Mouse (Mus musculus) right cerebral cortex, postnatal 36 days (tissue): ENCODE measurements around the gene Gtpbp1.
"Not testable (repeated sequence)": the region's sequence is repeated elsewhere in the genome, so short reads cannot be mapped to it uniquely, and the experiment has no call there.

Source experiments
- DNase-seq, 2 experiments: peaks; one replicate each; pipeline ENCODE4 v3.0.0; 2022; ENCODE audit warnings: low spot score in 2 of 2, mixed read lengths in 1 of 2

Gene Gtpbp1

DNA sequence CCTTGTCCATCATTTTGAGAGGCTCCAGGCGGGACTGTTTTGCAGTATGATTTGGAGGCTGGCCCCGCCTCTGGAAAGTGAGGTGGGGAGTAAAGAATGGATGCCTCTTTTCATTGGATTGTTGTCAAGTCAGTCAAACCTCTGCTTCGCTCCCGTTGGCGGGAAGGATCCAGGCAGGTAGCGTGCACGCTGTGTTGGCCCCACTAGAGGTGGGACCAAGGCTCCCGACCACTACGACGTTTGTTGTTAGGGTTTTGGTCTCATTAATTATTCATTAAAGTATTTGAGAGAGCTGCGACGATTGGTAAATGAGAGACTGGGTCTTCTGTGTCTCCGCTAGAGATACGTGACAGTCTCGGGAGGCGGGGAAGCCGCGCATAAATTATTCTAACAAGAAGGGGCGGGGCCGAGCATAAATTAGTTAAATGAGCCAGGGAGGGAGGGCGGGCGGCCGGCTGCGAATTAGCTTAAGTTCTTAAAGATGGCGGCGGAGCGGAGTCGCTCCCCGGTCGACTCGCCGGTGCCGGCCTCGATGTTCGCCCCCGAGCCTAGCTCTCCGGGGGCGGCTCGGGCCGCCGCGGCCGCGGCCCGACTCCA lies at the start of gene Gtpbp1:
Gtpbp1 (plus strand) TSS at position 420 of the 597 bp plus-strand sequence.
- peak; percentile 97 to 99 for DNase-seq

DNA sequence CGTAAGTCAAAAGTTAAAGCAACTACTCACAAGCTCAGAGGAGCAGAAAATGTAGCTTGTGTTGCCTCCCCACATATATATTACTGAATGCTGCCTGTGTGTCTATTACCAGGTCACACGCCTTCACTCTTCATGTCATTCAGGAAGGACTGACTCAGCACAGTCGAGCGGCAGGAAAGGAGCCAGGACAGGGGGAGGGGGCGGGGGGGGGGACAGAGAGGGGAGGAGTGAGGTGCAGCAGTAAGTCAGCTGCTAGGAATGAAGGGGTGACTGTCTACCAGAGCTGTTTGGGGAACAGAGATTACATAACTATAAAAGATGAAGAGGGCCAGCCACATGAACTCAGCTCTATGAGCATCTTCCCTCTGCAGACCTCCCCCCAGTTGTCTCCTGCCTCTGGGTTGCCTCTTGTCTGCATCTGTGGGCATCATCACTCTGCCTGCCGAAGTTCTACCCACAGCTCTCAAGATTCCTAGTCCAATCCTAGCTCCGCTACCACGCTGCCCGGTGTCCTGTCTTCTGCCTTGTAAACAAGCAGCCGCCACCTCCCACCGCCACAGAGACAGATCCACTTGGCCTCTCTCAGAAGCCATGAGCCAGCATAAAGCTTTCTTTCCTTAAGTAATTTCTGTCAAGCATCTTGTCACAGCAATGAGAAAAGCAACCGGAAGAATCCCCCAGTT lies 49.4 kb upstream of the Gtpbp1 start:
- peak; percentile 35 to 41 for DNase-seq

DNA sequence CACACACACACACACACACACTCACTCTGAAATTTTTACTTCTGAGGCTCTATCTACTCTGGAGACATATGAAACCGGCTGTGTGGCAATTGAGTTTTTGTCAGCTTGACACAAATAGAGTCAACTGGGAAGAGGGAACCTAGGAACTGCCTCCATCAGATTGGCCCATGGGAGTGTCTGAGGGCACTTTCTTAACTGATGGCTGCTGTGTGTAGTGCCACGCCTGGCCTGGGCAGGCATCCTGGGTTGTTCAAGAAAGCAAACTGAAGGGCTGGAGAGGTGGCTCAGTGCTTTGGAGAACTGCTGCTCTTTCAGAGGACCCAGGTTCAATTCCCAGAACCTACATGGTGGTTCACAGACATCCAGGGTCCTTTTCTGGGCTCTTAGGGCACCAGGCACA lies 45.2 kb upstream of the Gtpbp1 start:
- no peak for DNase-seq

DNA sequence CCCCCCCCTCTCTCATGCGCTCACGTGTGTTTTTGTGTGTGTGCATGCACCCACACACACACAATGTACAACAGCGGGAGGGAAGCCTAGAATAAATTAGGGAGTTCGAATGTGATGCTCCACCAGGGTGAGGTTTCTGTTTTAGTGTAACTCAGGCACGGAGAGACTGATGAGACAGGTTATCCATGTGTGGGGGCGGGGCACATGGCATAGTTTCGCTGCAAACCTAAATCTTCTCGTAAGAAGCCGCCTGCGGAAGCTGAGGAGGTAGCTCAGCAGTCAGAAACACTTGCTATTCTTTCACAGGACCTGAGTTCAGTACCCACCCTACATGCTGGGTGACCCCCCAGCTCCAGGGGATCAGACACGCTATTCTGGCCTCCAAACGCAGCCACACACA lies 42.5 kb upstream of the Gtpbp1 start:
- DNase-seq, result peak in 1 of 2 experiments; percentile 37

DNA sequence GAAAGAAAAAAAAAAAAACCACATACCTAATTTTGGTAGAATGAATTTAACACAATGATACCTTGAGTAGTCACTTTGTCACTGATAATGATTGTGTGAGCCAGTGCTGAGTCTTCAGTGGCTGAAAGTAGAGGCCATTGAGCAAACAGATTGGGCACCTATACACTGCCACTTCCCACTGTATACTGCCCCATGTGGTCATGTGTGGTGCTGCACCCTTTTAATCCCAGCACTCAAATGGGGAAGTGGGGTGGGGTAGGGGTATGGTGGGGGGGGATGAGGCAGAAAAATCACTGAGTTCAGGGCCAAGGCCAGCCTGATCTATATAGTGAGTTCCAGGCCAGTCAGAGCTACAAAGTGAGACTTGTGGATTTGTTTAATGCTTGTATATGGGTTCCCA lies 40.1 kb upstream of the Gtpbp1 start:
- DNase-seq, result no peak

DNA sequence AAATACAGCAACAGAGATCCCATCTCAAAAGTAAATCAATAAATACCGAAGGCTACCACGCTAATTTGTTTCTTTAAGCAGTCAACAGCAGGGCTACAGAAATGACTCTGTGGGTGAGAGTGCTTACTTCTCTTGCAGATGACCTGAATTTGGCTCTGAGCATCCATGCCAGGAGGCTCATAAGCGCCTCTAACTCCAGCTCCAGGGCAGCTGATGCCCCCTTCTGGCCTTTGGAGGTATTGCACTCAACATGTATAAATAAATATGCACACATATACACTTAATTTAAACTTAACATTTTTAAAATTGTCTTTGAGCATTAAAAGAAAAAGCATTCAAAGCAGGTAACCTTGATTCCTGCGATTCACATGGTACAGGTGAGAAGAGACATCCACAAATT lies 39.2 kb upstream of the Gtpbp1 start:
- no peak for DNase-seq

DNA sequence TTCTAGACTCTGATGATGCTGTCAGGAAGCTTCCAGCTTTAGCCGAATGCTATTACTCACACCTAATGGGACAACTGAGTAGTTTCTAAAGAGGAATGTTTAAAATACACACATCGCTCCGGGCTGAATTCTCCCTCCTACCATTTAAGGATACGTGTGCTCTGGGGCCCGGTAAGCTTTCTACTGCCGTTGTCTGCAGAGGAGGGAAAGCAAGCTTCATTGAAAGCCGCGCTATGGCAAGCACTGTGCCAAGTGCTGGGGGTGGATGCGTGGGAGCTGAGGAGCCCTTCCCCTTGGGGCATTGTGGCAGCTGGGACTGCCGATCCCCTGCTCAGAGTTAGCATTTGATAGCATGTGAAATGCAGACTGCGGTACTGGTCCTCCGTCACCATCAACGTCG lies 34.2 kb upstream of the Gtpbp1 start:
- DNase-seq, result peak; percentile 34 to 44

DNA sequence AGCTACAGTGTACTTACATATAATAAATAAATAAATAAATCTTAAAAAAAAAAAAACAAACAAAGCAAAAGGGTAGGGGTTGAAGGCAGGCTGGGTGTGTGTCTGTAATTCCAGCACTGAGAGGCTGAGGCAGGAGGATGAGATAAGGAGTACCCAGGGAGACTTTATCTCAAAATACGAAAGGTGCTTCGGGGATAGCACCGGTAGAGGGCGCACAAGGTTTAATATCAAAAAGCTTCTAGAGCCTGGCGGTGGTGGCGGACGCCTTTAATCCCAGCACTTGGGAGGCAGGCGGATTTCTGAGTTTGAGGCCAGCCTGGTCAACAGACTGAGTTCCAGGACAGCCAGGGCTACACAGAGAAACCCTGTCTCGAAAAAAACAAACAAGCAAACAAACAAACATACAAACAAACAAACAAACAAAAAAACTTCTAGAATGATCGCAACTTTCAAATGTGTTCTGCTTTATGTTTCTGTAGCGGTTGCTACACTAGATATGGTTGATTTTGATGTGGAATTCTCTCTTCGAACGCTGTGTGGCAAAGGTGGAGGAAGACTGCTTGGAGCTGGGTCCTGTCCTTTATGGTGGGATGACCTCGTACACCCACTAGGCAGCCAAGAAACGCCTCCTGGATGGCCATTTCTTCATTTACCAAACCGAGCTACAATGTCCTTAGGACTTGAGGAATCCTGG lies 32.7 kb upstream of the Gtpbp1 start:
- DNase-seq, result peak; percentile 78 to 79

DNA sequence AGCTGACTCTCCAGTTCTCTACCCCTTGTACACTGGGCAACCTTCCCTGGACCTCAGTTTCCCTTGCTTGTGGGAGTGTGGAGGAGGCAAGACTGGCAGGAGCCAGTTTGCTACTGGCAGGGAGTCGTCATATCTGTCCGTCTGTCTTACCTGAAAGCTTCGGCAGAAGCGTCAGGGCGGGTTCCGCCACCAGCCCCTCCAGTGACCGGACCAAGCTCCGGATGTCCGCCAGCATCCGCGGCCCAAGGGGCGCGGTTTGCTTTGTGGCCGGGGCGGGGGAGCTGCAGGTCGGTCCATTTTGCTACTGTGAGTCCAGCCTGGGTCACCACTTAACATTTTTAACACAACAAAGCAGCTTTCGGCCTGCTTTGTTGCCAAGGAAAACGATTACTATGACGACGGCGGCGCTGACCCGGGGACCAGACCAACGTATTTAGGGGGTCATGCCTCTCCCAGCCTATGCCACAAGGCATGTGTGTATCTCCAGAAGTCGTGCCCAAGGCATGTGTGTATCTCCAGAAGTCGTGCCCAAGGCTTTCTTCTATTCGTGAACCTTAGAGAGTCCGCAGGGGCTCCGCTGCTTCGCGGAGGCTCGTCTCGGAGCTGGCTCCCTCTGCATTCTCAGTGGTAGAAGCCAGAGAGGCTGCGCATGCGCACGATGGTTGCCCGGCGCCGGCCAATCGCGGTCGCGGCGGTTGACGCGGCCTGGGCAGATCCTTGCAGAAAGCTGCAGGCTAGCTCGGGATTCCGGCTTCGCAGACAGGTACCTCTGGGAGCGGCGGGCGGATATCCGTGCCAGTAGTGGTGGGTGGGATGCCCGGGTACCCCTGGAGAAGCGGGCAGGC lies 31.9 kb upstream of the Gtpbp1 start, which contains the start of the genes Fam227a and Cby1:
Fam227a (minus strand) TSS at position 426 of the 845 bp plus-strand sequence.
Cby1 (plus strand) TSS at position 669 of the 845 bp plus-strand sequence.
- peak; percentile 90 to 94 for DNase-seq

DNA sequence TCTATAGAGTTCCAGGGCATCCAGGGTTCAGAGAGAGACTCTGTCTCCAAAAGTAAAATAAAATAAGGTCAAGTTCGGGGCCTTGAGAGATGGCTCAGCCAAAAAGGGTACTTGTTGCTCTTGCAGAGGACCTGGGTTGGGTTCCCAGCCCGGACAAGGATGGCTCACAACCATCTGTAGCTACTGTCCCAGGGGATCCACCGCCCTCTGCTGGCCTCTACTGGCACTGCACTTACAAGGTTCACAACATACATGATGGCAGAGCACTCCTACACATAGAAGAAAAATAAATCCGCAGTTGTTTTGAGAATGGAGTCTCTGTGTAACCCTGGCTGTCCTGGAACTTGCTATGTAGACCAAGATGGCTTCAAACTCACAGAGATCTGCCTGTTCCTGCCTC lies 28.8 kb upstream of the Gtpbp1 start:
- DNase-seq, result no peak

DNA sequence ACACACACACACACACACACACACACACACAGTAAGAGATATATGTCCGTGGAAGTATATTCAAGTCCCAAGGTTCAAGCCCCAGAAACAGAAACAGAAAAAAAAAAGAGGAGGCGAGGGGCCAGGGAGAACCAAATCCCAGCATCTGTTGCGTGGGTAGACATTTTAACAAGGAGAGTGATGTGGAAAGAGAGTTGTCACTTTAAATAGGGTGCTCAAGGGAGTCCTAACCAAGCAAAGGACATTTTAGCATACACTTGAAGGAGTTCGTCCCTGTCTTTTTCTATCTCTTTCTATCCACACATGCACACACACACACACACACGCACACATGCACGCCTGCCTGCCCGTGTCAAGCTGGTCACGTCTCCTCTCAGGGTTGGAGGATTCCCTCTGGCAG lies 26.0 kb upstream of the Gtpbp1 start:
- DNase-seq, result peak in 1 of 2 experiments; percentile 54

DNA sequence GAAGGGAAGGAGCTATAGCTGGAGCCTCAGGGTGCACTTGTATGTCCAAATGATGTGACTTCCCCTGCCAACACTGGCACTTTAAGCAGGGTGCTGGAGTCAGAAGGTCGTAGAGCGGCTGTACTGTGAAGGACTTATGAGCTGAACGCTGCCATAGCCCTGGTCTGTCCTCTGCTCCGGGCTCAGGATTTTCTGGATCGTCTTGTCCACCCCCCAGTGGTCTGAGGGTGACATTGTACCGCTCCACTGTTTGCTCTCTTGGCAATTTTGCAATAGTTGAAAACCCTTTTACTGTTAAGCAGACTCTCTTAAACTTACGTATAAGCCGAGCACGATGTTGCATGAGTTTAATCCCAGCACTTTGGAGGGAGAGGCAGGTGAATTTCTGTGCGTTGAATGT lies 21.4 kb upstream of the Gtpbp1 start:
- no peak for DNase-seq

DNA sequence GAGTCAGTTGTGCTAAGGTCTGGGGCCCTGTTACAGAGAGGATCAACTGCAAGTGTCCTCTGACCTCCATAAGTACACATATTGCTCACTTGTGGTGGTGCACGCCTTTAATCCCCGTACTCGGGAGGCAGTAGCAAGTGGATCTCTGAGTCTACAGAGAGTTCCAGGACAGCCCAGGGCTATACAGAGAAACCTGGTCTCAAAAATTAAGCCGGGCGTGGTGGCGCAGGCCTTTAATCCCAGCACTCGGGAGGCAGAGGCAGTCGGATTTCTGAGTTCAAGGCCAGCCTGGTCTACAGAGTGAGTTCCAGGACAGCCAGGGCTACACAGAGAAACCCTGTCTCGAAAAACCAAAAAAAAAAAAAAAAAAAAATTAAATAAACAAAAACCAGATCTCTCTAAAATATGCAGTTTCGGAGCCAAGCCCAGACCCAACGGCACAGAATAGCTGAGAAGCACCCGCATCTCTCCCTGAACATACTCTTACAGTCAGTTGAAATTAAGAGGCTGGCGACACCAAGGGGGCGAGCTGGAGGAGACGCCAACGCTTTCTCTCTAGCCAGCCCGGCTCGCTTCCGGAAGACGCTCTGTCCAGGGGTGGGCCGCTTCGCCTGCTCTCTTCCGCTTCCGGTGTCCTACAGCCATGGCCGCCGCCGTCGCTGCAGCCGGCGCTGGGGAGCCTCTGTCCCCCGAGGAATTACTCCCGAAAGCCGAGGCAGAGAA lies 20.2 kb upstream of the Gtpbp1 start, which contains the start of gene Tomm22:
Tomm22 (plus strand) TSS at position 613 of the 723 bp plus-strand sequence.
- peak; percentile 82 to 88 for DNase-seq

DNA sequence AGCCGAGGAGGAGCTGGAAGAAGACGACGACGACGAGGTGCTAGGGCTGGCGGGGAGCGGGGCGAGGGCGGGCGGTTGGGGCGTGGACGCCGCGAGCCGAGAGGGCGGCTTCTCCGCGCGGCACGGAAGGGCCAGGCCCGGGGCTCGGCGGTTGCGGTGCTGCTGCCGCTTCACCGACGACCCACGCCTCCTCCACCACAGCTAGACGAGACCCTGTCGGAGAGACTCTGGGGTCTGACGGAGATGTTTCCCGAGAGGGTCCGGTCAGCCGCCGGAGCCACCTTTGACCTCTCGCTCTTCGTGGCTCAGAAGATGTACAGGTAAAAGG lies 19.7 kb upstream of the Gtpbp1 start:
- DNase-seq, result no peak

DNA sequence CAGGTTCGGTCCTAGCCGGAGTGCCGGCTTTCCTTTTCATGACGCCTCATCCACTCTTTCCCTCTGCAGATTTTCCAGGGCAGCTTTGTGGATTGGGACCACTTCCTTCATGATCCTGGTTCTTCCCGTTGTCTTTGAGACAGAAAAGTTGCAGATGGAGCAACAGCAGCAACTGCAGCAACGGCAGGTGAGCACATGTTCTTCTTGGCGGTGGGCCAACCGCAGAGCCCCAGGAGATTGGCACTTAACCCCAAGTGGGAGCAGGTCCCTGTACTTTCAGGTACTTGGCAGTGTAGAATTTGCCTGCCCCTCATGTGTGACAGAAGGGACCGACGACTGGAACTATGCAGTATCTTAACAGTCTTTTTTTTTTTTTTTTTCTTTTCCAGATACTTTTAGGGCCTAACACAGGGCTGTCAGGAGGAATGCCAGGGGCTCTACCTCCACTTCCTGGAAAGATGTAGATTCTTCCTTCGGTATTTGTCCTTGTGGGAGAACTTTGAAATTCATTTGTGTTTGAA lies 18.8 kb upstream of the Gtpbp1 start:
- DNase-seq, result not testable (repeated sequence)

DNA sequence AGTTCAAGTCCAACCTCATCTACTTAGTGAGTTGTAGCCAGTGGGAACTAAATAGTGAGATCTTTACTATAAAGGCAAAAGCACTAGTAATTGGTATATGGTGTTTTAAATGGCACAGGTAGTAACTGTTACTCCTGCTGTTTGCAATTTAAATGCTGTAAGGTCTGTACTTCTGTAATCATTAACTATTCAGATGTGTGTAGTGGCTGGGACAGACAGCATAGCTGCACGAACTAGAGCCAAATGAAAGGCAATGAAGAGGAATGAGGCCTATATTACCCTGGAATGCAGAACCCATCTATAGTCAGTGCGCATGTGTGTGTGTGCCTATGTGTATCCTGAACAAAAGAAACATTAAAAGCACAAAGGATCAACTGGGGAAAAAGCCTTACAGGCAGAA lies 12.7 kb upstream of the Gtpbp1 start:
- DNase-seq, result no peak

DNA sequence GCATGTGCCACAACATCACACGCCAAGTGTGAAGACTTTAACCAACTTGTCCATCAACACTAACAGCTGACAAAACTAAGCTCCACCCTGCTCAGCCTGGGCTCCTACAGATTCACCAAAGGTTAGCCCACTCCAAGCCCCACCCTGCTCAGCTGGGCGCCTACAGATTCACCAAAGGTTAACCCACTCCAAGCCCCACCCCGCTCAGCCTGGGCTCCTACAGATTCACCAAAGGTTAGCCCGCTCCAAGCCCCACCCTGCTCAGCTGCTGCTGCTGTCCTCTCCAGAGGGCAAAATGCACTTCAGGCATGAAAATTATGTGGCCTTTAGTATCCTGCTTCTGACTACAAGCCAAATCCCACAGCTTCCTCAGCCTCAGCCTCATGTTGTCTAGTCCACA lies 8.7 kb upstream of the Gtpbp1 start:
- DNase-seq, result no peak

DNA sequence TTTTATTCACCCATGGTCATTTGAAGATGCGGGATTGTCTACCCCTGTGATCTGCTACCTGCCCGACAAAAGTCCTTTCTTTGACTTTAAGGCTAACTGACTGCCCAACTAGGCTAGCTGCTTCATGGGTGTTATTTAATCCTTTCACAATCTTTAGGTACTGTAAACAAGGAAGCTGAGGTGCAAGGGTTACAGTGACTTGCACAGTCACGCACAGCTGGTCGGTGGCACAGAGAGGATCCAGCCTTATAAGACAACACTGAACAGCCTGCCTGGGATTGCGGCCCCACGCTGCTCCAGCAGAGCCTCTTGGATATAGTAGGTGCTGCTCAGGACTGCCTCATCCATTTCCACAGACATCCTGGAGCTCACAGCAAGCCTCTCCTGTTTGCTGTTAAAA lies 7.5 kb upstream of the Gtpbp1 start:
- DNase-seq, result no peak

DNA sequence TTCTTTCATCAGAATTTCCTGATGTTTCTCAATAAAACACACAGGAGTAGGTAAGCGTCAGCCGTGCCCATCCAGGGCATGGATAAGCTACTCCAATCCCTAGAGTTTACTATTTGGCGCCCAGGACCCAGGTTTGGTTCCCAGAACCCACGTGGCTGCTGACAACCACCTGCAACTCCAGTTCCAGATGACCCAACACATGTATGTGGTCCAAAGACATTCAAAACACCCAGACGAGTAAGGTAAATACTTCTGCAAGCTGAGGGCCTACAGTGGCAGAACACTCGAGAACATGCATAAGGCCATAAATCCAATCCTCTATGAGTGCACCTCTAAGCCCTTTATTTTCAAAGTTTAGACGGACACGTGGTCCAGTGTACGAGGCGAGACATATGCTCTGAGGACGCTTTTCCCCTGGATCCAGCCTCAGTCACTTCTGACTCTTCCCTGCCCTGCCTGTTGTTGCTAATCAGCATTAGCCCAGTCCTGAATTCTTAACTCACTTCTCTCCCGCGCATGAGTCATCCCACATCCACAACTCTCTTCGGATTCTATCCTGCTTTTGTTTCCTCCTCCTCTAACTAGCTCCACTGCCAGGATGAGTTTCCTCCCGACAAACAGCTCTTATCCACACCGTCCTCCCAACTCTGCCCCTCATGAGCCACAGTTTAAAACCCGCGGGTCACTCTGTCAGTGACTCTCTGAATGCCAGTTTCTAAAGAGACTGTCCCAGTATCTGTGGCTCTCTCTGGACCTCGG lies 6.8 kb upstream of the Gtpbp1 start:
- DNase-seq, result peak in 1 of 2 experiments; percentile 50

DNA sequence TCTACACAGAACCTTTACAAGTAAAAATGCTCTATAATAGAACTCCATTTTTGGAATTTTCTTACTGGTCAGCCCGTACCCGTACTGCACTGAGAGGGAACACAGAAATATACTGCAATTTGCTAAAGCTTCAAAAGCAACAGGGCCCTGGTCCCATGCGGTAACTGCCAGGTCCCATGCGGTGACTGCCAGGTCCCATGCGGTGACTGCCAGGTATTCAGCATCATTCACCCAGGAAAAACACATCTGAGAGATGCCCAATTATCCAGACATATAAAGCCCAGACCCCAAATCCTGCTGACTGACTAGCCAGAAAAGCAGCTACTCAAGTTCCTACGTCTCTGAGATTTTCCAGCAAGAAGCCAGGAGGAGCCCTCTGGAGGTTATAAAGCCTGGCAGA lies 6.0 kb upstream of the Gtpbp1 start:
- DNase-seq, result no peak
